Mouse (Mus musculus) G1E (cell line): ENCODE results near the gene Gm3404.
"Not testable (repeated sequence)": the region's sequence is repeated elsewhere in the genome, so short reads cannot be mapped to it uniquely, and the experiment has no call there.

Experiments used
- CTCF ChIP-seq: IDR thresholded peaks from 2 replicates; pipeline ENCODE4 v1.5.1; 2012; ENCODE audit warnings: low read depth, low read length, inconsistent platforms, mixed read lengths
- GATA1 ChIP-seq: IDR thresholded peaks from 2 replicates; pipeline ENCODE4 v1.6.1; 2012; ENCODE audit warnings: borderline replicate concordance, low read length, inconsistent platforms, mixed read lengths
- GATA2 ChIP-seq: IDR thresholded peaks from 2 replicates; pipeline ENCODE4 v1.6.1; 2012; ENCODE audit warnings: low read depth, low read length, inconsistent platforms, borderline replicate concordance
- POLR2AphosphoS5 ChIP-seq: IDR thresholded peaks from 2 replicates; pipeline ENCODE4 v1.6.1; 2012; ENCODE audit warnings: low read depth, low read length, inconsistent platforms; ENCODE audit not compliant: insufficient replicate concordance
- TAL1 ChIP-seq: conservative IDR thresholded peaks from 2 replicates; pipeline ENCODE4 v1.6.1; 2012; ENCODE audit warnings: low read depth, low read length, inconsistent platforms, mixed read lengths

GRCm38 (mm10) chr5:146537347-146537746 lies 11.7 kb downstream of the Gm3404 start, which contains the start of gene Gm3409:
- not testable (repeated sequence) for TF ChIP-seq CTCF, TAL1, GATA2, GATA1, POLR2AphosphoS5
